Mouse (Mus musculus) heart, embryonic 14.5 days (tissue): Measurements from ENCODE around the gene Ulk3. TPM values are rescaled to one million over a fixed set of nuclear protein-coding genes. Genes with fewer than 3 reads are reported as not detected.

Source experiments
- ATAC-seq: fragments of 200-750 bp; cut with Nextera tagmentation; 2 replicates; pipeline ENCODE4 v1.8.0; 2017; ENCODE audit warnings: low read depth, moderate TSS enrichment; ENCODE audit not compliant: insufficient number of reproducible peaks, insufficient read depth, low FRiP score
- H3K27ac ChIP-seq, 2 experiments: fragments of 200-500 bp in 1 of 2; fragments of 300-500 bp in 1 of 2; sonication (generic) in 1 of 2; replicated peaks in 1 of 2; 2 replicates each; pipeline ENCODE4 v1.5.1; 2012 to 2014; ENCODE audit warnings: low read depth in 2 of 2, low read length in 2 of 2, control low read depth in 1 of 2, mild to moderate bottlenecking in 1 of 2, mixed read lengths in 1 of 2; ENCODE audit not compliant: control insufficient read depth in 1 of 2, insufficient read depth in 1 of 2
- H3K27me3 ChIP-seq: fragments of 300-500 bp; sonication (generic); 2 replicates; pipeline ENCODE4 v1.6.1; 2014; ENCODE audit warnings: mild to moderate bottlenecking, low read length, control low read depth; ENCODE audit not compliant: control insufficient read depth, insufficient read depth
- H3K36me3 ChIP-seq: fragments of 300-500 bp; sonication (generic); 2 replicates; pipeline ENCODE4 v1.6.1; 2014; ENCODE audit warnings: mild to moderate bottlenecking, control low read depth, low read length, mixed read lengths; ENCODE audit not compliant: control insufficient read depth, insufficient read depth
- H3K4me1 ChIP-seq, 2 experiments: fragments of 200-500 bp in 1 of 2; fragments of 300-500 bp in 1 of 2; sonication (generic) in 1 of 2; 2 replicates each; pipeline ENCODE4 v1.6.1; 2012 to 2014; ENCODE audit warnings: low read length in 2 of 2, control low read depth in 1 of 2, mixed read lengths in 1 of 2; ENCODE audit not compliant: control insufficient read depth in 2 of 2, insufficient read depth in 2 of 2
- H3K4me2 ChIP-seq: fragments of 300-500 bp; sonication (generic); 2 replicates; pipeline ENCODE4 v1.6.1; 2014; ENCODE audit warnings: mild to moderate bottlenecking, low read length
- H3K4me3 ChIP-seq, 2 experiments: fragments of 200-500 bp in 1 of 2; fragments of 300-500 bp in 1 of 2; sonication (generic) in 1 of 2; 2 replicates each; pipeline ENCODE4 v1.5.1; 2012 to 2014; ENCODE audit warnings: low read length in 2 of 2, mild to moderate bottlenecking in 2 of 2, control low read depth in 1 of 2, low read depth in 1 of 2, moderate library complexity in 1 of 2; ENCODE audit not compliant: control insufficient read depth in 1 of 2, insufficient read depth in 1 of 2
- H3K9ac ChIP-seq: fragments of 300-500 bp; sonication (generic); 2 replicates; pipeline ENCODE4 v1.6.1; 2014; ENCODE audit warnings: mild to moderate bottlenecking, low read length
- H3K9me3 ChIP-seq: fragments of 300-500 bp; sonication (generic); 2 replicates; pipeline ENCODE4 v1.6.1; 2016; ENCODE audit warnings: low read length, control low read depth; ENCODE audit not compliant: control insufficient read depth
- WGBS: fragments of 180-500 bp; shearing (Covaris S2); extraction: QIAGEN DNeasy Blood & Tissue Kit; methylation state at CpG from one replicate; pipeline ENCODE4 v1.1.7; 2014; 5-methylcytosine and 5-hydroxymethylcytosine counted together
- polyA plus RNA-seq: library from polyadenylated mRNA; unstranded; fragments of >200 nt; fragmentation: Nextera tagmentation; extraction: Ambion mirVana; gene quantifications from 2 replicates; pipeline ENCODE4 v1.2.1, GENCODE M21; 2014

Gene Ulk3
- polyA plus RNA-seq, 1 experiment from 2014 or later = 10.9 TPM

DNA sequence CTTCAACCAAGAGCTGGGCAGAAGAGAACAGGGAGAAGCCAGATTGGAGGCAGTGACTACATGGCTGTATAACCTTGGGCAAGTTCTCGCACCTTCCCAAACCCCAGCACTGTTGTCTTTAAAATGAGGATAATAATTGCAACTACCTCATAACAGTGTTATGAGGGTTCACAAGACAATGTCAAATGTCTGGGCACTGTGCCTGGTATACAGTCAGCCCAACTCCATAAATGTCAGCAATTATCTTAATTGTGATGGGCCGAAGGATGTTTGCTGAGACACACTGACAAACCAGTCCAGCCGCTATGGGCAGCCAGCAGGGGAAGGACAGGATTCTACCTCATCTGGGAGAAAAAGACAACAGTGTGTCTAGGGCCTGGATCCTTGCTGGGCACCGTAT lies 25.5 kb downstream of the Ulk3 start:
- Histone ChIP-seq H3K36me3 (no peaks in the 10 kb centered on the region), H3K27ac (no peak overlapping the region), H3K4me3 (no peak overlapping the region), H3K4me2 (no peak overlapping the region), H3K9ac (no peak overlapping the region), H3K27me3 (no peaks in the 10 kb centered on the region; the same call in 1 of the 2 replicates), H3K9me3 (no peaks in the 10 kb centered on the region), H3K4me1 (peaks cover 0 to 2% of the 10 kb centered on the region in 2 experiments; a peak in 1 of 4 replicates)
- 81% methylated on average over 4 of the region's 4 CpGs for WGBS
- no peak for ATAC-seq

DNA sequence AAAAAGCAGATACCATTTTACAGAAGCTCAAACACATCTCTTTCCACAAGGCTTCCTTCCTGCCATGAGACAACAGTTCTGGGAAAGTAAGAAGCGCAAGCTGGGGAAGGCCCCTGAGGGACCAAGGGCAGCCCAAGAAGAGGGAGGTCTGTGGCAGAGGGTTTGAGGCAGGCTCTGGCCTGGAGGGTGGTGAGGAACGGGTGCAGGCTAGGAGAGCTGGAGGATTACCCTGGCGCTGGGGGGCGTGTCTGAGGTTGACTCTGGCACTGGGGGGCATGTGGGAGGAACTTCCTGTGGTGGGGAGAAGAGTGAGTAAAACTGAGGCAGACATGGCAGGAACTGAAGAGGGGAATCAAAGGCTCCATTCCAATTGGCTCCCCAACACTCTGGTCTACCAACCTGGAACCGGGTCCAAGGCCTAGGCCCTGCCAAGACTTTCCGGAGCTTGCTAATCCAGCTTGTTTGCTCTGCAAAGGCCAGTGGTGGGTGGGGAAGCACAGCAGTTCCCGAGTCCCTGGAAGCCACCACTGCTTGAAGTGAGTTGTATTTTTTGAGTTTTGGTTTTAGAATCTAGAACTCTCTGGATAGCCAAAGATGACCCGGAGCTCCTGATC lies 28.4 kb downstream of the Ulk3 start:
- H3K36me3 ChIP-seq = no peaks in the 10 kb centered on the region
- no peak overlapping the region for H3K4me3 ChIP-seq
- ATAC-seq = no peak
- H3K9ac ChIP-seq = no peak overlapping the region
- H3K4me1 ChIP-seq = no peaks in the 10 kb centered on the region
- no peak overlapping the region for H3K27ac ChIP-seq
- no peak overlapping the region for H3K4me2 ChIP-seq
- 73% methylated on average over 8 of the region's 8 CpGs for WGBS
- H3K9me3 ChIP-seq = no peaks in the 10 kb centered on the region
- H3K27me3 ChIP-seq = no peaks in the 10 kb centered on the region; the same call in 1 of the 2 replicates

DNA sequence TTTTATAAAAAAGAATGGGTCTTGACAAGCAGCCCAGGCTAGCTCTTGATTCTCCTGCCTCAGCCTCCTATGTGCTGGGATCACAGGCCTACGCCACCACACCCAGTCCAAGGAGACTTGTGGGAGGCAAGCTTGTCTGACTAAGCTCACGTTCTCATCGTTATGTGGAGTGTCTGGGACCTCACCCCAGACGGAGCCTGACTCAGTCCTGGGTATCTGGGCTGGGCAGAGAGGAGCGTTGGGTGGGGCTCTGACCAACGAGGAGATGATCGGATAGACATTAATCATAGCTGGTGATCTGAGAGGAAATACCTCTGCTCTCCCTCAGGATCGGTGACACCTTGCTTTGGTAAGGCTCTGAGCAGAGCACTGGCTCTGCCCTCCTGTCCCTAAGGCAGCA lies 29.6 kb downstream of the Ulk3 start:
- no peaks in the 10 kb centered on the region for H3K9me3 ChIP-seq
- 63% methylated on average over 8 of the region's 8 CpGs for WGBS
- ATAC-seq = no peak
- no peaks in the 10 kb centered on the region for H3K4me1 ChIP-seq
- no peak overlapping the region for H3K27ac ChIP-seq
- H3K27me3 ChIP-seq = no peaks in the 10 kb centered on the region
- no peak overlapping the region for H3K4me3 ChIP-seq
- no peak overlapping the region for H3K4me2 ChIP-seq
- H3K36me3 ChIP-seq = no peaks in the 10 kb centered on the region
- no peak overlapping the region for H3K9ac ChIP-seq

DNA sequence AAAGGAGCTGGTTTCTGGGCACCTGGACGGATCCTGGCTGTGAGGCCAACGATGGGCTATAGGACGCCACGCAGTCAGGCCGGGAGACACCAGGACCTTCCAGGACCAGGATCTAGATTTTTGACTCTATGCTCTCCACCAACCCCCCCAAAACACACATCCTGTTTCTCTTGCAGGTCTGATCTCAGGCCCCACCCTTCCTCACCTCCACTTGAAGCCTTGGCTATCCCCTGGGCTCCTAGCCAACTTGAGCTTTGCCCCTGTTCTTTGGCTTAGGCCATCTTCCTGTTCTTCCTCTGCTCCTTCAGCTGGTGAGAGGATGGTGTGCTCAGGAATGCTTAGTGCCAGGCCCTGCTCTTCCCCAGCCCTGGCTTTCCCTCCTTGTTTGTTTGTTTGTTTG lies 31.4 kb downstream of the Ulk3 start, which contains the start of gene Lman1l:
Lman1l (minus strand) TSS at position 101 of the 400 bp plus-strand sequence.
- no peak within 1 kb of the TSS for H3K4me2 ChIP-seq
- H3K4me1 ChIP-seq = no peaks in the 10 kb centered on the region
- H3K36me3 ChIP-seq = peaks cover 14% of the 10 kb centered on the region
- H3K27me3 ChIP-seq = no peaks in the 10 kb centered on the region
- no peak within 1 kb of the TSS for H3K9ac ChIP-seq
- ATAC-seq = no peak
- H3K27ac ChIP-seq = no peak within 1 kb of the TSS
- no peak within 1 kb of the TSS for H3K4me3 ChIP-seq
- H3K9me3 ChIP-seq = no peaks in the 10 kb centered on the region
- WGBS = 91% methylated on average over 5 of the region's 5 CpGs

DNA sequence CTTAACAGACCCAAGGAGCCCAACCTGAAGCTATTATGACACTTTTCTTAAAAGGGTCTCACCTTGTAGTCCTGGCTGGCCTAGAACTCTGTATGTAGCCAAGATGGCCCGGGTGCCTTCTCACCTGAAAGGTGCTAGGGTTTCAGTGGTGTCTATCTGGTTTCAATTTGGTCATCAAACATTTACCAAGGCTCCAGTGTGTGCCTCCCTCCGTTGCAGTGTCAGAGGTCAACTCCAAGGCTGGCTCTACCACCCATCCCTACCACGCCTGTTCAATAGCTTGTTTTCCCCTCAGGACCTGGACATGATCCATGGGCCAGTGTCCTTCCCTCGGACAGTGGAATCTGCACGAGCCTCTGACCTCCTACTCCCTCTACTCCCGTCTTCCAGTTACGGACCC lies 35.0 kb downstream of the Ulk3 start:
- WGBS = 88% methylated on average over 7 of the region's 7 CpGs
- H3K36me3 ChIP-seq = peaks cover 49% of the 10 kb centered on the region
- no peak for ATAC-seq

DNA sequence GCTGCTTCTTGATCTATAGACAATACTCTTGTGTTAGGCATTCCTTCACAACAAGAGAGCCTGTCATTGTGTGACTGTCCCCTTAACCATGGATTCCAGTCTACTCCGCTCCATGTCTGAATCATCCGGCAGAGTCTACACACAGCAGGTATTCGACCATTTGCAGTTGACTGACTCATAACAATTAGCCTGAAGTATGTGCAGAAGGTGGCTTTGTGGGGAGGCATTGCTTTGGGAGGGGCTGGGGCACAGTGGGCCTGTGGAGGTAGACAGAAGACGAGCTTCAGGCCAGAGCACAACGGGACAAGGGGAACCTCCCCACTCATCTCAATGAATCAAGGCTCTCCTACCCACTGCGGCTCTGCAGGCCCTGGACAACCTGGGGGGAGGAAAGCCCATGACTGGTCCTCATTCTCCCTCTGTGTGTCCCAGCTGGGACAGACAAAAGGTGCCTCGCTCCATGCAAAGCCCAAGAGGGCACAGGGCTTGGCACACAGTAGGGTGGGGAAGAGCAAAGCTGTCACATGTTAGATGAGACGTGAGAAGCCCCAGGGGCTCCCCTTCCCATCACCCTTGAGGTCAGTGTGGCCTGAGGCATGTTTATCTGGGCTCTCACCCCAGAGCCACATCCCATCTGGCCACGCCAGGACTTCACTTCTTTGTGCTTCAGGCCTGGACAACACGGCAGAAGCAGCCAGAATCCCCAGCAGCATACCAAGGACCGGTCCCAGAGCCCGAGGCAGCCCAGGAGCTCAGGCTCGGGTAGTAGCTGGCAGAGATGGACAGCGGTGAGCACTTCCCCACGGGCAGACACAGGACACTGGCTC lies 36.6 kb downstream of the Ulk3 start:
- Histone ChIP-seq H3K36me3 (peaks cover 64% of the 10 kb centered on the region), H3K27ac (no peak overlapping the region), H3K4me3 (no peak overlapping the region), H3K4me2 (no peak overlapping the region), H3K9me3 (no peaks in the 10 kb centered on the region), H3K27me3 (no peaks in the 10 kb centered on the region), H3K9ac (no peak overlapping the region), H3K4me1 (no peaks in the 10 kb centered on the region)
- 82% methylated on average over 15 of the region's 15 CpGs for WGBS
- no peak for ATAC-seq

More for the DNA sequence above, 35.0 kb downstream of the Ulk3 start:
- Histone ChIP-seq H3K4me2 (no peak overlapping the region), H3K27me3 (no peaks in the 10 kb centered on the region), H3K9me3 (no peaks in the 10 kb centered on the region), H3K27ac (no peak overlapping the region), H3K4me1 (no peaks in the 10 kb centered on the region), H3K9ac (no peak overlapping the region), H3K4me3 (no peak overlapping the region)

DNA sequence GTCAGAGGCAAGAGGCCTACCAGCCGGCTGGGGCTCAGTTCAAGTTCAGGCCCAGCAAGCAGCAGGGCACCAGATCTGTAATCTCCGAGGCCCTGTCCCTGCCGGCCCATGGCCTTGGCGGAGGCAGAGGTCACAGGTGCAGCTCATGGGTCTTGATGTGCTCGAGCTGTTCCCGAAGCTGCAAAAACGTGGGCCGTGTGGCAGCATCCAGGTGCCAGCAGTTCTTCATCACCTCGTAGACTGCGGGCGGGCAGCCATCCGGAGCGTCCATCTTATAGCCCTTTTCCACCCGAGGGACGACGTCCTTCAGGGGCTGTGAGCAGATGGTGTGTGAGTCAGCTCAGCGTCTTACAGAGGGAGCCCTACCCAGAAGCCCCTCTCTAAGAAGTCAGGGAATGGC lies 37.9 kb downstream of the Ulk3 start:
- Histone ChIP-seq H3K4me2 (no peak overlapping the region), H3K9me3 (no peaks in the 10 kb centered on the region), H3K4me3 (no peak overlapping the region), H3K4me1 (no peaks in the 10 kb centered on the region), H3K27me3 (no peaks in the 10 kb centered on the region), H3K36me3 (peaks cover 74% of the 10 kb centered on the region), H3K27ac (no peak overlapping the region), H3K9ac (no peak overlapping the region)
- 95% methylated on average over 17 of the region's 17 CpGs for WGBS
- no peak for ATAC-seq
